Mouse (Mus musculus) heart, embryonic 11.5 days (tissue): Measurements from ENCODE around the gene Mtrf1l. TPM values are rescaled to one million over a fixed set of nuclear protein-coding genes. Genes with fewer than 3 reads are reported as not detected.

Source experiments
- ATAC-seq: fragments of 200-750 bp; cut with Nextera tagmentation; replicated peaks from 2 replicates; pipeline ENCODE4 v1.8.0; 2017; ENCODE audit warnings: moderate library complexity; ENCODE audit not compliant: insufficient number of reproducible peaks, low FRiP score, low TSS enrichment
- H3K27ac ChIP-seq: fragments of 300-500 bp; sonication (generic); 2 replicates; pipeline ENCODE4 v1.5.1; 2014; ENCODE audit warnings: mild to moderate bottlenecking, low read depth, low read length
- H3K27me3 ChIP-seq: fragments of 300-500 bp; sonication (generic); 2 replicates; pipeline ENCODE4 v1.6.1; 2014; ENCODE audit warnings: mild to moderate bottlenecking, low read length, mixed read lengths; ENCODE audit not compliant: control insufficient read depth, insufficient read depth
- H3K36me3 ChIP-seq: fragments of 300-500 bp; sonication (generic); 2 replicates; pipeline ENCODE4 v1.6.1; 2014; ENCODE audit warnings: mild to moderate bottlenecking, low read length, moderate library complexity, mixed read lengths; ENCODE audit not compliant: control insufficient read depth, insufficient read depth
- H3K4me1 ChIP-seq: fragments of 300-500 bp; sonication (generic); 2 replicates; pipeline ENCODE4 v1.6.1; 2014; ENCODE audit warnings: low read length; ENCODE audit not compliant: control insufficient read depth, insufficient read depth
- H3K4me2 ChIP-seq: fragments of 300-500 bp; sonication (generic); 2 replicates; pipeline ENCODE4 v1.6.1; 2014; ENCODE audit warnings: mild to moderate bottlenecking, moderate library complexity
- H3K4me3 ChIP-seq: fragments of 300-500 bp; sonication (generic); 2 replicates; pipeline ENCODE4 v1.5.1; 2014; ENCODE audit warnings: low read depth, low read length
- H3K9ac ChIP-seq: fragments of 300-500 bp; sonication (generic); 2 replicates; pipeline ENCODE4 v1.6.1; 2014; ENCODE audit warnings: mild to moderate bottlenecking, low read depth, low read length, moderate library complexity
- H3K9me3 ChIP-seq: fragments of 300-500 bp; sonication (generic); replicated peaks from 2 replicates; pipeline ENCODE4 v1.6.1; 2016; ENCODE audit warnings: low read length; ENCODE audit not compliant: control insufficient read depth
- WGBS: fragments of 180-500 bp; shearing (Covaris S2); extraction: QIAGEN DNeasy Blood & Tissue Kit; methylation state at CpG from one replicate; pipeline ENCODE4 v1.1.7; 2014; ENCODE audit not compliant: insufficient replicate concordance; 5-methylcytosine and 5-hydroxymethylcytosine counted together
- polyA plus RNA-seq: library from polyadenylated mRNA; unstranded; fragments of >200 nt; fragmentation: Nextera tagmentation; extraction: Ambion mirVana; gene quantifications from 2 replicates; pipeline ENCODE4 v1.2.1, GENCODE M21; 2014

Mtrf1l gene
- polyA plus RNA-seq, 1 experiment from 2014 or later, result 12.6 TPM

- ATAC-seq, result no peak
- Histone ChIP-seq H3K9ac (no peak overlapping the region), H3K4me3 (no peak overlapping the region), H3K27ac (no peak overlapping the region), H3K36me3 (peaks cover 44% of the 10 kb centered on the region), H3K4me1 (no peaks in the 10 kb centered on the region), H3K27me3 (no peaks in the 10 kb centered on the region), H3K4me2 (no peak overlapping the region), H3K9me3 (no peaks in the 10 kb centered on the region)
- WGBS, result 93% methylated on average over 11 of the region's 11 CpGs
Observed at GRCm38 (mm10) chr10:5813724-5814123, 10.0 kb downstream of the Mtrf1l start.

GRCm38 (mm10) chr10:5807683-5808082 is 16.0 kb downstream of the Mtrf1l start:
- no peak for ATAC-seq
- H3K9me3 ChIP-seq, result no peaks in the 10 kb centered on the region
- H3K4me2 ChIP-seq, result no peak overlapping the region
- H3K27me3 ChIP-seq, result no peaks in the 10 kb centered on the region
- WGBS, result 61% methylated on average over 2 of the region's 2 CpGs
- peaks cover 6% of the 10 kb centered on the region for H3K36me3 ChIP-seq
- H3K9ac ChIP-seq, result no peak overlapping the region
- H3K4me1 ChIP-seq, result peaks cover 4% of the 10 kb centered on the region
- 0 out of 2 replicates have a peak overlapping the region, but pooled peaks have one; percentile 16 for H3K27ac ChIP-seq
- no peak overlapping the region for H3K4me3 ChIP-seq

- H3K9ac ChIP-seq, result no peak overlapping the region
- H3K9me3 ChIP-seq, result no peaks in the 10 kb centered on the region
- WGBS, result 77% methylated on average over 4 of the region's 4 CpGs
- peak overlapping the region; percentile 84; the same call in 1 of the 2 replicates for H3K27ac ChIP-seq
- peaks cover 6% of the 10 kb centered on the region for H3K4me1 ChIP-seq
- H3K4me3 ChIP-seq, result no peak overlapping the region
- ATAC-seq, result no peak
- no peak overlapping the region; the same call in 1 of the 2 replicates for H3K4me2 ChIP-seq
- no peaks in the 10 kb centered on the region for H3K27me3 ChIP-seq
- no peaks in the 10 kb centered on the region; the same call in 1 of the 2 replicates for H3K36me3 ChIP-seq
Observed at GRCm38 (mm10) chr10:5806996-5807395, 16.7 kb downstream of the Mtrf1l start.

- peak overlapping the region; percentile 88 for H3K4me2 ChIP-seq
- H3K27me3 ChIP-seq, result no peaks in the 10 kb centered on the region
- ATAC-seq, result no peak
- peaks cover 5% of the 10 kb centered on the region; the same call in 1 of the 2 replicates for H3K36me3 ChIP-seq
- peak overlapping the region; percentile 81 for H3K4me3 ChIP-seq
- 14% methylated on average over 8 of the region's 8 CpGs for WGBS
- peak overlapping the region; percentile 84 for H3K27ac ChIP-seq
- H3K9ac ChIP-seq, result peak overlapping the region; percentile 59
- peaks cover 6% of the 10 kb centered on the region for H3K4me1 ChIP-seq
- no peaks in the 10 kb centered on the region for H3K9me3 ChIP-seq
Observed at GRCm38 (mm10) chr10:5806416-5806815, 17.3 kb downstream of the Mtrf1l start.

GRCm38 (mm10) chr10:5805731-5806307 is 17.9 kb downstream of the Mtrf1l start:
- Histone ChIP-seq H3K27me3 (no peaks in the 10 kb centered on the region), H3K36me3 (peaks cover 10% of the 10 kb centered on the region), H3K9ac (peak overlapping the region; percentile 76), H3K4me1 (peaks cover 6% of the 10 kb centered on the region), H3K27ac (peak overlapping the region; percentile 86), H3K4me3 (peak overlapping the region; percentile 81), H3K4me2 (peak overlapping the region; percentile 88), H3K9me3 (no peaks in the 10 kb centered on the region)
- ATAC-seq, result peak; percentile 95
- WGBS, result 0% methylated on average over 43 of the region's 43 CpGs

GRCm38 (mm10) chr10:5805243-5805730 is 18.4 kb downstream of the Mtrf1l start, which contains the start of gene Fbxo5:
Fbxo5 (minus strand) TSS chr10:5805600.
- WGBS, result under 1% methylated on average over 42 of the region's 42 CpGs
- Histone ChIP-seq H3K27me3 (no peaks in the 10 kb centered on the region), H3K4me1 (peaks cover 6% of the 10 kb centered on the region), H3K4me2 (peak within 1 kb of the TSS; percentile 88), H3K27ac (peak within 1 kb of the TSS; percentile 86), H3K36me3 (peaks cover 15% of the 10 kb centered on the region), H3K4me3 (peak within 1 kb of the TSS; percentile 81), H3K9me3 (no peaks in the 10 kb centered on the region), H3K9ac (peak within 1 kb of the TSS; percentile 89)
- peak; percentile 97 for ATAC-seq

GRCm38 (mm10) chr10:5804691-5805156 is 19.0 kb downstream of the Mtrf1l start:
- H3K27ac ChIP-seq, result peak overlapping the region; percentile 86
- WGBS, result under 1% methylated on average over 24 of the region's 24 CpGs
- peak overlapping the region; percentile 89 for H3K9ac ChIP-seq
- peak; percentile 10; the same call in 1 of the 2 replicates for ATAC-seq
- H3K27me3 ChIP-seq, result no peaks in the 10 kb centered on the region
- H3K4me2 ChIP-seq, result peak overlapping the region; percentile 88
- H3K4me1 ChIP-seq, result peaks cover 6% of the 10 kb centered on the region
- H3K4me3 ChIP-seq, result peak overlapping the region; percentile 81
- no peaks in the 10 kb centered on the region for H3K9me3 ChIP-seq
- H3K36me3 ChIP-seq, result peaks cover 17% of the 10 kb centered on the region

- peaks cover 6% of the 10 kb centered on the region for H3K4me1 ChIP-seq
- peaks cover 21% of the 10 kb centered on the region for H3K36me3 ChIP-seq
- peak overlapping the region; percentile 88 for H3K4me2 ChIP-seq
- WGBS, result 11% methylated on average over 1 of the region's 1 CpGs
- H3K9ac ChIP-seq, result peak overlapping the region; percentile 68
- no peak for ATAC-seq
- H3K9me3 ChIP-seq, result no peaks in the 10 kb centered on the region
- peak overlapping the region; percentile 81 for H3K4me3 ChIP-seq
- no peaks in the 10 kb centered on the region for H3K27me3 ChIP-seq
- H3K27ac ChIP-seq, result no peak overlapping the region
Observed at GRCm38 (mm10) chr10:5803739-5804138, 20.0 kb downstream of the Mtrf1l start.
